25 mouse cellular contexts compared by ENCODE assay signal in the genomic region with DNA sequence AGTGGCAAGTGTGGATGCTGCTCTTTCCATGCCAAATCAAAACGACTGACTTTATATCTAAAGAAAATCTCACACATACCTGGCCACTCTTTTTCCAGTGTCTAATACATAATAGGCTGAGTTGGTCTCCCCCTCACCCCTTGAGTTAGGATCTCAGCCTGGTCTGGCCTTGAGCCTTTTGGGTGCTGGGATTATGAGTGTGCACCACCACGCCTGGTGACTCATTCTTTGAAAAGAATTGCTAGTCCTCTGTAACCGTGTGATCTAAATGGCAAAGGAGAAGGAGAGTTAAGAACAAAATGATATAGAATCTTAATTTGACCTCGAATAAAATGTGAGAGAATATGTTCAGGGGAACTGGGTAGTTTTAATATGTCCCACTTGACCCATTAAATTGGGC. TPM values are rescaled to one million over a fixed set of nuclear protein-coding genes. Genes with fewer than 3 reads are reported as not detected.
DNase-seq lines count a peak whose midpoint lies in the region; ATAC-seq lines count a peak whose summit lies in the region.
"Had no signal": no experiment of that assay in that cellular context is flagged by ENCODE, and none has a peak within 500 bp of the region (broad histone marks: within the 10 kb centered on the region; RNA-seq: fewer than 3 reads in every experiment).

No protein-coding gene starts in this region.

- peak; percentile 66 for DNase-seq in adrenal gland, adult 2 months
- no peak for DNase-seq in adrenal gland, adult 18-20 months (ENCODE audit: low spot score in 2 of 2)
- DNase-seq in intestine, embryonic 14.5 days (ENCODE audit: low spot score): peak; percentile 21
- DNase-seq in 416B (ENCODE audit: low read depth): peak; percentile 14
- DNase-seq in layer of hippocampus, adult 18-20 months (ENCODE audit: low spot score in 2 of 2): no peak
- DNase-seq: cerebellum, adult 2 months; cerebellum, adult 9-11 months; cerebellum, postnatal 25 days; forebrain, postnatal 0 days; gastrocnemius, adult 2 months; gastrocnemius, postnatal 14 days; heart, adult 11 months; kidney, adult 2 months had no signal

- 90% methylated on average over 4 of the region's 4 CpGs for WGBS in intestine, embryonic 14.5 days
- WGBS in intestine, embryonic 15.5 days: 85% methylated on average over 4 of the region's 4 CpGs

- no peaks in the 10 kb centered on the region for H3K27me3 ChIP-seq in intestine, embryonic 14.5 days (replicated peaks; ENCODE audit: control insufficient read depth, insufficient read depth, low read length)
- no peaks in the 10 kb centered on the region for H3K27me3 ChIP-seq in intestine, embryonic 15.5 days (replicated peaks)
- H3K27me3 ChIP-seq: embryonic facial prominence, embryonic 12.5 days; embryonic facial prominence, embryonic 15.5 days; hindbrain, embryonic 12.5 days; hindbrain, embryonic 15.5 days had no signal

- ATAC-seq in intestine, embryonic 14.5 days (replicated peaks; ENCODE audit: low FRiP score, low TSS enrichment, low read depth): no peak
- no peak for ATAC-seq in intestine, embryonic 15.5 days
- ATAC-seq in monocyte, adult 5-6 weeks (replicated peaks; ENCODE audit: insufficient number of reproducible peaks, low FRiP score, low TSS enrichment, poor library complexity, severe bottlenecking): no peak
- ATAC-seq: forebrain, embryonic 14.5 days; forebrain, postnatal 0 days; intestine, postnatal 0 days had no signal

- no peaks in the 10 kb centered on the region for H3K4me1 ChIP-seq in intestine, embryonic 14.5 days (replicated peaks; ENCODE audit: control insufficient read depth, insufficient read depth, low read length)
- H3K4me1 ChIP-seq in intestine, embryonic 15.5 days (replicated peaks): no peaks in the 10 kb centered on the region
- H3K4me1 ChIP-seq: embryonic facial prominence, embryonic 12.5 days; embryonic facial prominence, embryonic 15.5 days; hindbrain, embryonic 12.5 days; hindbrain, embryonic 15.5 days had no signal

- no peak overlapping the region for H3K4me2 ChIP-seq in intestine, embryonic 14.5 days (ENCODE audit: low read length)
- no peak overlapping the region for H3K4me2 ChIP-seq in intestine, embryonic 15.5 days (replicated peaks)
- H3K4me2 ChIP-seq: embryonic facial prominence, embryonic 12.5 days; embryonic facial prominence, embryonic 15.5 days; heart, embryonic 11.5 days; hindbrain, embryonic 12.5 days; hindbrain, embryonic 15.5 days had no signal

- no peak overlapping the region for H3K4me3 ChIP-seq in intestine, embryonic 14.5 days (ENCODE audit: low read depth, low read length)
- no peak overlapping the region for H3K4me3 ChIP-seq in intestine, embryonic 15.5 days (replicated peaks)
- H3K4me3 ChIP-seq: embryonic facial prominence, embryonic 12.5 days; embryonic facial prominence, embryonic 15.5 days; gastrocnemius, adult 2 months; hindbrain, embryonic 12.5 days; hindbrain, embryonic 15.5 days had no signal

- H3K9ac ChIP-seq in intestine, embryonic 14.5 days (ENCODE audit: low read length): no peak overlapping the region
- H3K9ac ChIP-seq in intestine, embryonic 15.5 days: no peak overlapping the region
- H3K9ac ChIP-seq: embryonic facial prominence, embryonic 12.5 days; embryonic facial prominence, embryonic 15.5 days; forebrain, postnatal 0 days; hindbrain, embryonic 12.5 days; hindbrain, embryonic 15.5 days had no signal

- no peaks in the 10 kb centered on the region for H3K9me3 ChIP-seq in intestine, embryonic 14.5 days (ENCODE audit: control insufficient read depth, low read length)
- no peaks in the 10 kb centered on the region for H3K9me3 ChIP-seq in intestine, embryonic 15.5 days
- H3K9me3 ChIP-seq: embryonic facial prominence, embryonic 12.5 days; embryonic facial prominence, embryonic 15.5 days; G1E; hindbrain, embryonic 12.5 days; hindbrain, embryonic 15.5 days had no signal

- peaks cover 71% of the 10 kb centered on the region for H3K36me3 ChIP-seq in intestine, embryonic 14.5 days (ENCODE audit: control insufficient read depth, insufficient read depth, low read length)
- peaks cover 18% of the 10 kb centered on the region for H3K36me3 ChIP-seq in intestine, embryonic 15.5 days
- H3K36me3 ChIP-seq: G1E; hindbrain, embryonic 12.5 days; hindbrain, embryonic 15.5 days had no signal

- no peak overlapping the region for H3K27ac ChIP-seq in intestine, embryonic 14.5 days (ENCODE audit: low read depth)
- H3K27ac ChIP-seq in intestine, embryonic 15.5 days: no peak overlapping the region
- H3K27ac ChIP-seq: embryonic facial prominence, embryonic 12.5 days; embryonic facial prominence, embryonic 15.5 days; gastrocnemius, adult 2 months; hindbrain, embryonic 12.5 days; hindbrain, embryonic 15.5 days had no signal

RNA-seq across cellular contexts. Expression of gene Rep15, which starts 14.5 kb away (rescaled TPM):
- 1 to 10 TPM in 1 of 2 experiments, under 1 TPM in 1; 0.72 to 1.3 TPM for total RNA-seq in adrenal gland, adult 2 months (2021)
- 0.08 and 0.15 TPM in 2 replicates for polyA plus RNA-seq in adrenal gland, adult 2 months (2012; rRNA removed)
- under 1 TPM; 0.66 to 0.99 TPM for total RNA-seq in adrenal gland, adult 18-20 months (2021)
- 1.8 and 2.5 TPM in 2 replicates for polyA plus RNA-seq in intestine, embryonic 14.5 days (2014; fragmentation: Nextera tagmentation; extraction: Ambion mirVana)
- polyA plus RNA-seq in intestine, embryonic 15.5 days (2015; fragmentation: Nextera tagmentation; extraction: Ambion mirVana): 5.7 and 6.7 TPM in 2 replicates
- total RNA-seq in monocyte, adult 5-6 weeks (2017): 0.39 to 1.5 TPM (median 0.48 TPM) in 3 replicates
- 1 to 10 TPM; 1.1 TPM for total RNA-seq in layer of hippocampus, adult 18-20 months (2021)
- total RNA-seq: common myeloid progenitor, adult 5-6 weeks; hematopoietic stem cell, adult 5-6 weeks had no signal
- polyA plus RNA-seq: G1E had no signal

RNA-seq across cellular contexts. Expression of gene Mrps35, which starts 24.7 kb away (rescaled TPM):
- 100 to 1,000 TPM in 1 of 2 experiments, 10 to 100 TPM in 1; 62.7 to 106 TPM for total RNA-seq in adrenal gland, adult 2 months (2021)
- polyA plus RNA-seq in adrenal gland, adult 2 months (2012; rRNA removed): 5.9 and 6.7 TPM in 2 replicates
- 100 to 1,000 TPM in 1 of 2 experiments, 10 to 100 TPM in 1; 80.3 to 102 TPM for total RNA-seq in adrenal gland, adult 18-20 months (2021)
- 149 TPM in 2 replicates for polyA plus RNA-seq in intestine, embryonic 14.5 days (2014; fragmentation: Nextera tagmentation; extraction: Ambion mirVana)
- polyA plus RNA-seq in intestine, embryonic 15.5 days (2015; fragmentation: Nextera tagmentation; extraction: Ambion mirVana): 149 and 153 TPM in 2 replicates
- 52.8 to 89.4 TPM (median 63.5 TPM) in 3 replicates for total RNA-seq in monocyte, adult 5-6 weeks (2017)
- 10 to 100 TPM; 45.3 to 47.5 TPM for total RNA-seq in layer of hippocampus, adult 18-20 months (2021)

Comparison
In these comparisons a context has a peak if more than half of its experiments do, and no peak if none do; other contexts are left out.
1. DNase-seq: peak in adrenal gland, adult 2 months (single experiment), intestine, embryonic 14.5 days (single experiment) and 416B (single experiment); none in adrenal gland, adult 18-20 months (0 of 2) and layer of hippocampus, adult 18-20 months (0 of 2).